Mouse (Mus musculus) liver, postnatal 0 days (tissue): Measurements from ENCODE around the gene Hoxd1.

Experiments used
- CTCF ChIP-seq: sonication (generic); IDR thresholded peaks from 2 replicates; pipeline ENCODE4 v1.5.1; 2016; ENCODE audit warnings: antibody characterized with exemption, low read depth
- EP300 ChIP-seq: IDR thresholded peaks from 2 replicates; pipeline ENCODE4 v1.6.1; 2016; ENCODE audit warnings: antibody characterized with exemption, low read depth, mild to moderate bottlenecking

DNA sequence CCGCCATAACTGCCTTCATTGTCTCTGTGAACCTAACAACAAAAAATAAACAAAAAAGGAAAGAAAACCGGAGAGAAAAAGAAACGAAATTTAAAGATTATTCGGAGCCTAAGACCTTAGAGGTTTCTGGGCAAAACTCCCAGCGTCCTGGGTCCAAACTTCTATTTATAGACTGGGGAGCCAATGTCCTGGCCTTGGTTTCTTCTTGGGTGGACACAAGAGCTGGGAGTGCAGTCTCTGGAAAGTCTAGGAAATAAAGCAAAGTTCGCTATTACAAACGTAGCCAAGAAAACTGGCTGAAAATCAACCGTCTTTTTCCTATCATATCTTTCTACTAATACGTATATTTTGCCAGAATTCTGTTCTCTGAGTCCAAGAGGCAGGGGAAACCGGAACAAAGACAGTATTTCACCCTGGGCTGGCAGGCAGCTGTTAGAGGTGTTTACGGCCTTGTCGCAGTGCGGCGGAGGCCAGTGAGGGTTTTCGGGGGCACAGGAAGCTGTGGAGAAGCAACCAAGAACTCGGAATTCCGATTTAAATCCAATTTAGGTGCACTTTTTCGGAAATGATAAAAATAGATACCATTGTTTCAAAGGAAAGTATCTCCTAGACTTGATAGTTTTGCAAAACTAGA is 48.5 kb upstream of the Hoxd1 start:
- TF ChIP-seq CTCF (no peak), EP300 (no peak)
